Mouse (Mus musculus): ENCODE data around the gene Pkd1l3. TPM values are rescaled to one million over a fixed set of nuclear protein-coding genes. Genes with fewer than 3 reads are reported as not detected.

Pkd1l3 gene
- polyA plus RNA-seq, 1 experiment from 2014 or later, result 0.12 TPM

Other genes starting within 250 kb of the Pkd1l3 start
- gene Pmfbp1, start 120.5 kb upstream of the Pkd1l3 start, polyA plus RNA-seq (2015; fragmentation: Nextera tagmentation; extraction: Ambion mirVana), result not detected in 2 replicates
- gene Dhx38, start 48.7 kb upstream of the Pkd1l3 start, polyA plus RNA-seq (2015; fragmentation: Nextera tagmentation; extraction: Ambion mirVana), result 20.5 and 21.8 TPM in 2 replicates
- 21.6 TPM in 2 replicates for gene Txnl4b, start 48.6 kb upstream of the Pkd1l3 start, polyA plus RNA-seq (2015; fragmentation: Nextera tagmentation; extraction: Ambion mirVana)
- gene Hp, start 35.3 kb upstream of the Pkd1l3 start, polyA plus RNA-seq (2015; fragmentation: Nextera tagmentation; extraction: Ambion mirVana), result 13.3 and 17.0 TPM in 2 replicates
- gene Dhodh, start 5.8 kb upstream of the Pkd1l3 start, polyA plus RNA-seq (2015; fragmentation: Nextera tagmentation; extraction: Ambion mirVana), result 41.1 and 44.2 TPM in 2 replicates
- 140 and 152 TPM in 2 replicates for gene Ist1, start 78.7 kb downstream of the Pkd1l3 start, polyA plus RNA-seq (2015; fragmentation: Nextera tagmentation; extraction: Ambion mirVana)
- gene Zfp821, start 91.0 kb downstream of the Pkd1l3 start, polyA plus RNA-seq (2015; fragmentation: Nextera tagmentation; extraction: Ambion mirVana), result 16.6 and 17.2 TPM in 2 replicates
- gene Atxn1l, start 123.2 kb downstream of the Pkd1l3 start, polyA plus RNA-seq (2015; fragmentation: Nextera tagmentation; extraction: Ambion mirVana), result 7.5 and 7.7 TPM in 2 replicates
- gene Ap1g1, start 164.0 kb downstream of the Pkd1l3 start, polyA plus RNA-seq (2015; fragmentation: Nextera tagmentation; extraction: Ambion mirVana), result 42.5 and 45.7 TPM in 2 replicates

Measured in stomach, embryonic 16.5 days (tissue).